Mouse (Mus musculus): ENCODE data around the gene Klhl32.

- TF ChIP-seq MYOD1 (IDR thresholded peaks at IDR 0.05; ENCODE audit: control insufficient read depth in 1 of 3, insufficient read length in 2 of 3, low read depth in 2 of 3) (no peak), E2F4 (IDR thresholded peaks at IDR 0.05; ENCODE audit: insufficient read depth) (no peak), POLR2AphosphoS2 (IDR thresholded peaks at IDR 0.05; ENCODE audit: insufficient read length, low read depth) (no peak)
Observed at GRCm38 (mm10) chr4:24620440-24620839, 230.5 kb downstream of the Klhl32 start.

Data from myocyte (in vitro differentiated cells).